Mouse (Mus musculus) heart, postnatal 0 days (tissue): ENCODE results near the gene Ccdc144b.

Experiments used
- CTCF ChIP-seq: IDR thresholded peaks from 2 replicates; pipeline ENCODE4 v1.5.1; 2016; ENCODE audit warnings: antibody characterized with exemption, control low read depth, low read depth
- EP300 ChIP-seq: IDR thresholded peaks from 2 replicates; pipeline ENCODE4 v1.6.1; 2016; ENCODE audit warnings: antibody characterized with exemption, low read depth

DNA sequence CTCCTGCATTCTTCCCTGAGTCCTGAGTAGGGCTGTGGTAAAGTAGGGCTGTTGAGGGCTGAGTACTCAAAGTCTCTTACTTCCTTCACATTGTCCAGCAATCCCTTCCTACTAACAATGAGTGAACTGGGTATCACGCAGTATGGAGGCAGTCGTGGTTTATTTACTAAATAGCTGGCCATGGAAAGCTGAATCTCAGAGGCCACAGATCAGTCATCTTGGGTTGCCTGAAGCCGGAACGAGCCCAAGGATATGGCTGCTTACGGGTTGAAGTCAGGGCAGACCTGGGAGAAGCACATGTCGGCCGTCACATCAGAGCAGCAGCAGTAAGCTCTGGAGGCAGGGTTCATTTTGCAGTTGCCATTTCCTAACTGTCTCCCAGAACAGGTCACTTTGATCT lies 30.0 kb upstream of the Ccdc144b start:
- TF ChIP-seq CTCF: no peak
- TF ChIP-seq EP300: no peak
